Mouse (Mus musculus): ENCODE results near the gene 5430403G16Rik.
"Not testable (repeated sequence)": the region's sequence is repeated elsewhere in the genome, so short reads cannot be mapped to it uniquely, and the experiment has no call there.

Gene 5430403G16Rik

DNA sequence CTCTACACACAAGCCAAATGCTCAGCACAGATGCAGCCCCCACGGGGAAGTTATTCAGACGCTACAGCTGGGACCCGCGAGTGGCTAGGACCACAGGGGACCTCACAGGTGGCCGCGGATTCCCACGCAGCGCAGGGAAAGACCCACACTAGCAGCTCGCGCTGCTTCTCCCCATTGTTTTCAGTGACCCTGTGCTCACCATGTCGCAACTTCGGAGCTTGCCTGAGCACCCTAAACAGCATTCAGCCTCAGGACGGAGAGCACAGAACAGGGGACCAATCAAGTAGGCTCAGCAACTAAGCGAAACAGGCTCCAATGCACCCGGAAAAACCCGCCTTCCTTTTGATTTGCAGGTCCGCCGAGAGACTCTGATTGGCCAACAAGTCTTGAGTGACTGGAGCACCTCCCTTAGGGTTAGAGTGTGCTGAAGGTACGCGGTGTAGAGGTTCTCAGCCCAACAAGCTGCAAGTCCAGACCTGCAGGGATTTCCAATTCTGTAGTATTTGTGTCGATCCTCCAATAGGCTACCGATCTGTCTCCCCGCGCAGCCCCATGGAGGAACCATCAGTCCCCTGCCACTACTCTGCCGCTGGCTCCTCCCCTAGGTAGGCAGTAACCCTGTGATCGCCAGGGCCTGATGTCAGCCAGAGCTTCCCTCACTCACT lies at the start of gene 5430403G16Rik:
TSS of gene 5430403G16Rik (minus strand) at position 505 of the 665 bp plus-strand sequence.
- DNase-seq: peak; percentile 89

DNA sequence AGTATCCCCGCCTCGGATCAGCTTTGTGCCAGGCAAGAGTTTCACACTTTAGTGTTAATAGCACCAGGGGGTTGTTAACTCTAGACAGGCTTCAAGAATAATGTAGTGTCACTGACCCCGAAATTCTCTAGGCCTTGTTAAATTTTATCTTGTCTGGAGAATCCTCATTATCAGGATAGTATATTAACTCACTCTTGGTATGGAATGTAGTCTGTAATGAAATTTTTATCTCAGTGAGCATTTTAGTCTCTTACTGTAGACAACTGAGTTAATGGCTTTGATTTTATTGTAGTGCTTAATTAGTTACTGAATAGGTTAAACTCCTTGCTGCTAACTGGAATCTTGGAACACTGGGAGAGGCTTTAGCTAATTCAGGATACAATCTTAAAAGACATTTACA lies 26.5 kb upstream of the 5430403G16Rik start:
- DNase-seq: not testable (repeated sequence)

DNA sequence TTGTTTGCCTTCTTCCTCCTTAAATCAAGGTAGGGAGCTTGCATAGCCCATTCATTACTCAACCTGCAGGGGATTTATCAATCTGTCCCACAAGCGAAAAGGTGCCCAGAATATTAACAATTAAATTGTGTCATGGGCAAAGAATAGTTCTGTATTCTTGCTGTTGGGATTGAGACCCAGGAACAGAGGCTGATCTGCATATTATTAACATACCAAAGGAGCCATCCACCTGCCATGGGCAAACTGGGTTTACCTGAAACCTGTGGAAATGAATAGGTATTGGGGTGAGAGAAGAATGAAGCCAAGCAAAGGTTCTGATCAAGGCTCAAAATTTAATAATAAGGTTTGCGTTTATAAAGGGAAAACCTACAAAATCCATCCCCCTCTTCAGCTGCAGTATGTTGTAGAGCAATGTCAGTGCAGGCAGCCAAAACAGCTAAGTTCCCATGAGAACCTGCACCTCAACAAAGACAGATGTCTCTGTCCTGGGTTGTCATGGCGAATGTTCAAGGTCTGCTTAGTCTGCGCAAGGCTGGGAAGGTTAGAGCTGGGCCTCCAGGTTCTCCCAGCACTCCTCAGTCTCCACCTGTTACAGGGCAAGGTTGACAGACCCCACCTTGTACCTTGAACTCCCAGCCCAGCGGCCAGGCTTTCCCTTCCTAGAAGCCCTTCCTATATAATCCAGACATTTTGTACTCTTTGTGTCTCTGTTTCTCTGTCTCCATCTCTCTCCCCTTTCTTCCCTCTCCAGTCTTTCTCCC lies 544 bp upstream of the 5430403G16Rik start:
- DNase-seq: not testable (repeated sequence)

DNA sequence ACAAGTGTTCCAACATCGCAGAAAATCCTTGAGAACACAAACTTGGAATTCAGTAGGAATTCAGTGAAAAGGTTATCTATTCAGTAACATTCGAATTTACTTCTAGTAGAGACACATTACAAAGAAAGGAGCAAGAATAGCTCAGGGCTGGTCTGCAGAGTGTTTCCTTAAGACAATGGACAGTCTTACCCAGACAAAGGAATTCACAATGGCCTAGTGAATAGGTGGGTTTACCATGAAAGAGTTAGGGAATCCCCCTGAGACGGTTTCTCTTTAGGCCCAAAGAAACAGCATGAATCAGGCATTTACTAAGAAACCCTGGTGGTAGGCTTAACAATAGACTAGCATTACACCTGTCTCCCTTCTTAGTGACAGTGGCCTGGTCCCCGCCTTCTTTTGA lies 7.9 kb downstream of the 5430403G16Rik start:
- no peak for DNase-seq

Measured in layer of hippocampus, adult 9-11 months (tissue).